Mouse (Mus musculus): ENCODE results near the gene Olfr339. TPM values are rescaled to one million over a fixed set of nuclear protein-coding genes. Genes with fewer than 3 reads are reported as not detected.
"Not testable (repeated sequence)": the region's sequence is repeated elsewhere in the genome, so short reads cannot be mapped to it uniquely, and the experiment has no call there.

Olfr339 gene
- not detected in 2 replicates for polyA plus RNA-seq (2012; rRNA removed)

DNA sequence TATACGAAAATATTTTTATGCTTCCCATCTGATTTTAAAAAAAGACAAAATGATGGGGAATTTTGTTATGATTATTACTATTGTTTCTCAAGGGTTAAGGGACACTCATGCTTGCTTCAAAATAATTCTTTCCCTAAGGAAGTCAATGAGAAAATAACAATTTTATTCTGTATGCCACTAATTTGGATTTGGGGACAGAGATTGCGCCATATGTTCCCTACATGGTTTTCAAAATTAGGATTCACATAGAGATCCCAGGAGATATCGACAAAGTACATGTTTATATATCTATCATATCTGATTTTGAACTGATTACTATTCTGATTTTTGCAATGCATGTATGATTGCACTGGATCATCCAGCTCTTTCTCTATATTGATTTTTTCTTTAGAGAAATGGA lies at the start of gene Olfr339:
Gene Olfr339 (plus strand): TSS at position 301 of the 400 bp plus-strand sequence.
- no peak for DNase-seq (ENCODE audit: low spot score)

DNA sequence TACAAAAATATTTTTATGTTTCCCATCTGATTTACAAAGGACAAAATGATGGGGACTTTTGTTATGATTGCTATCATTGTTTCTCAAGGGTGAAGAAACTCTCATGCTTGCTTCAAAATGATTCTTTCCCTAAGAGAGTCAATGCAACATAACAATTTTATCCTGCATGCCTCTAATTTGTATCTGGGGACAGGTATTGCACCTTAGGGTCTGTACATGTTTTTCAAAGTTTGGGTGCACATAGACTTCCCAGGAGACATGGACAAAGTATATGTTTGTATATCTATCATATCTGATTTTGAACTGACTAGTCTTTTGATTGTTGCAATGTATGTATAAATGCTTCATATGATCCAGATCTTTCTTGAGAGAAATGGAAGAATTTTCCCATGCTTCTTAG lies 45.5 kb upstream of the Olfr339 start, which contains the start of gene Olfr338:
Gene Olfr338 (plus strand): TSS at position 301 of the 400 bp plus-strand sequence.
- DNase-seq (ENCODE audit: low spot score), result no peak

DNA sequence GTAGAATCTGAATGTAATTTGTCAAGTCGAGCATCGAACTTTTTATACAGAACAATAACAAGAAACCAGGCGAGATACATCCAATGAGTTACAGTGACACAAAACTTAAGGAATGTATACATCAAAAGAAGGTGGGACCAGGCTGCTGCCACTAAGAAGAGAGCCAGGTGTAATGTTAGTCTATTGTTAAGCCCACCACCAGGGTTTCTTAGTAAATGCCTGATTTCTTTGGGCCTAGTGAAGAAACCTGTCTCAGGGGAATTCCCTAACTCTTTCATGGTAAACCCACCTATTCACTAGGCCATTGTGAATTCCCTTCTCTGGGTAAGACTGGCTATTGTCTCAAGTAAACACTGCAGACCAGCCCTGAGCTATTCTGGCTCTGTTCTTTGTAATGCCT lies 3.6 kb upstream of the Olfr339 start:
- not testable (repeated sequence) for DNase-seq (ENCODE audit: low spot score)

DNA sequence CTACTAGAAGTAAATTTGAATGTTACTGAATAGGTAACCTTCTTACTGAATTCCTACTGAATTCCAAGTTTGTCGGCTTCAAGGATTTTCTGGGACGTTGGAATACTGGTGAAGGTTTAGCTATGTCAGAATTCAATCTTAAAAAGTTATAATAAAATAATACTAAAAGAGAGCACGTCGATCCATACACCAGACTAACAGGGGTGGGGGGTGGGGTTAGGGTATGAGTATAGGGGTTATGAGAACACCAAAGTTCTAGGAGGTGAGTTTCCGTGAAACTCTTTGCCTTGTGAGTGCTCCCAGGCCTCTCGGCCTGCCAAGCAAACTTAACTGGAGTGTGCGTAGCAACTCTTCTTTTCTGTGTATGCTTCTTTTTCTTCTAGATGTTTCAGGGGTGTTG lies 3.2 kb upstream of the Olfr339 start:
- not testable (repeated sequence) for DNase-seq (ENCODE audit: low spot score)

DNA sequence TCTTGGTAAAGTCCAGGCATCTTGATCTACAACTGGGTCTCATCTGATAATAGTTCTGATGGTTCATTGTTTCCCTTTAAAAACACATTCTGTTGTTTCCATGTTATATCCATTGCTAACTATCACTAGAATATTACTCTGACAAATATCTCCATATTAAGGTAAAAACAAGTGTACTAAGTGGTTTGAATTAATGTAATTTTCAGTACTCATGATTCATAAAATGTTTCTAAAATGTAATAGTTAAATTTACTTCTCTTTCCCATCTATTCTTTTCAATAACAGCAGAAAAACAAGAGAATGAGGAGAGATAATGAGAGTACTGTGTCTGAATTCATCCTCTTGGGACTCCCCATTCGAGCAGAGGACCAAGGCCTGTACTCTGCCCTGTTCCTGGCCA lies 33.5 kb downstream of the Olfr339 start, which contains the start of gene Olfr340:
Gene Olfr340 (plus strand): TSS at position 301 of the 400 bp plus-strand sequence.
- no peak for DNase-seq (ENCODE audit: low spot score)

DNA sequence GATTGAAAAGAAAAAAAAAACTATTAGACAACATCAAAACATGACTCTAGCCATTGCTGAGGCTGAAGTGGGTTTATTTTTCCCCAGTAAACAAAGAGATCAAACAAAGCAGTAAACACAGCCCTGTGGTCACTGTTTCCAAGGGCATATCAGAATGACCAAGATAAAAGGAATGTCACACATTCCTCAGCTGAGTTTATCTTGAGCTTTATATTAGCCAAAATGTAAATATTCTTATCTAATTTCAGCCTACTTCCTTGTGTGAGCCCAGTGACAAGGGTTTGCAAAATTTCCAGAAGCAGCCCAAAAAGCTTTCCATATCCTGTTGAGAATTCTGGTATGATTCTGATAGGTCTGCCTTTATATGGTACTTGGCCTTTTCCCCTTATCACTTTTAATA lies 54.9 kb downstream of the Olfr339 start:
- no peak for DNase-seq (ENCODE audit: low spot score)

Other genes with a start within 250 kb of the Olfr339 start
- 63.0 and 70.3 TPM in 2 replicates for gene Ptgs1, start 188.5 kb upstream of the Olfr339 start, polyA plus RNA-seq (2012; rRNA removed)
- gene Olfr338, start 45.4 kb upstream of the Olfr339 start, polyA plus RNA-seq (2012; rRNA removed), result not detected in 2 replicates
- not detected in 2 replicates for gene Olfr340, start 33.6 kb downstream of the Olfr339 start, polyA plus RNA-seq (2012; rRNA removed)
- not detected in 2 replicates for gene Olfr341, start 63.5 kb downstream of the Olfr339 start, polyA plus RNA-seq (2012; rRNA removed)
- not detected in 2 replicates for gene Olfr342, start 106.1 kb downstream of the Olfr339 start, polyA plus RNA-seq (2012; rRNA removed)
- gene Olfr344, start 147.7 kb downstream of the Olfr339 start, polyA plus RNA-seq (2012; rRNA removed), result not detected in 2 replicates
- not detected in 2 replicates for gene Olfr345, start 221.1 kb downstream of the Olfr339 start, polyA plus RNA-seq (2012; rRNA removed)

Measured in urinary bladder, adult 2 months (tissue).